Mouse (Mus musculus) liver, embryonic 11.5 days (tissue): Measurements from ENCODE around the gene Kpna3. TPM values are rescaled to one million over a fixed set of nuclear protein-coding genes. Genes with fewer than 3 reads are reported as not detected.

Experiments
- ATAC-seq: fragments of 200-750 bp; cut with Nextera tagmentation; replicated peaks from 2 replicates; pipeline ENCODE4 v1.8.0; 2017; ENCODE audit warnings: moderate number of reproducible peaks, mild to moderate bottlenecking, moderate TSS enrichment, moderate library complexity; ENCODE audit not compliant: low FRiP score
- DNase-seq: peaks from one replicate; pipeline ENCODE4 v3.0.0-alpha.2; 2017; ENCODE audit warnings: low spot score
- H3K27ac ChIP-seq: fragments of 300-500 bp; sonication (generic); 2 replicates; pipeline ENCODE4 v1.5.1; 2014; ENCODE audit warnings: mild to moderate bottlenecking, low read depth, low read length, control low read depth
- H3K27me3 ChIP-seq: fragments of 300-500 bp; sonication (generic); replicated peaks from 2 replicates; pipeline ENCODE4 v1.6.1; 2014; ENCODE audit warnings: low read length, mixed read lengths; ENCODE audit not compliant: control insufficient read depth, insufficient read depth
- H3K36me3 ChIP-seq: fragments of 300-500 bp; sonication (generic); 2 replicates; pipeline ENCODE4 v1.6.1; 2014; ENCODE audit warnings: mild to moderate bottlenecking, low read length, moderate library complexity, mixed read lengths; ENCODE audit not compliant: control insufficient read depth, insufficient read depth
- H3K4me1 ChIP-seq: fragments of 300-500 bp; sonication (generic); replicated peaks from 2 replicates; pipeline ENCODE4 v1.6.1; 2014; ENCODE audit warnings: low read length, mixed read lengths; ENCODE audit not compliant: control insufficient read depth, insufficient read depth
- H3K4me2 ChIP-seq: fragments of 300-500 bp; sonication (generic); 2 replicates; pipeline ENCODE4 v1.6.1; 2014; ENCODE audit warnings: mild to moderate bottlenecking, control low read depth, moderate library complexity
- H3K4me3 ChIP-seq: fragments of 300-500 bp; sonication (generic); 2 replicates; pipeline ENCODE4 v1.5.1; 2014; ENCODE audit warnings: low read depth, low read length, control low read depth
- H3K9ac ChIP-seq: fragments of 300-500 bp; sonication (generic); 2 replicates; pipeline ENCODE4 v1.6.1; 2014; ENCODE audit warnings: low read depth, low read length, control low read depth
- H3K9me3 ChIP-seq: fragments of 300-500 bp; sonication (generic); 2 replicates; pipeline ENCODE4 v1.6.1; 2016; ENCODE audit warnings: low read length, inconsistent platforms, mixed read lengths; ENCODE audit not compliant: control insufficient read depth
- WGBS: fragments of 180-500 bp; shearing (Covaris S2); extraction: QIAGEN DNeasy Blood & Tissue Kit; methylation state at CpG from one replicate; pipeline ENCODE4 v1.1.7; 2014; 5-methylcytosine and 5-hydroxymethylcytosine counted together
- polyA plus RNA-seq: library from polyadenylated mRNA; unstranded; fragments of >200 nt; fragmentation: Nextera tagmentation; extraction: Ambion mirVana; gene quantifications from 2 replicates; pipeline ENCODE4 v1.2.1, GENCODE M21; 2014

Kpna3 gene
- 67.6 and 78.6 TPM in 2 replicates for polyA plus RNA-seq

DNA sequence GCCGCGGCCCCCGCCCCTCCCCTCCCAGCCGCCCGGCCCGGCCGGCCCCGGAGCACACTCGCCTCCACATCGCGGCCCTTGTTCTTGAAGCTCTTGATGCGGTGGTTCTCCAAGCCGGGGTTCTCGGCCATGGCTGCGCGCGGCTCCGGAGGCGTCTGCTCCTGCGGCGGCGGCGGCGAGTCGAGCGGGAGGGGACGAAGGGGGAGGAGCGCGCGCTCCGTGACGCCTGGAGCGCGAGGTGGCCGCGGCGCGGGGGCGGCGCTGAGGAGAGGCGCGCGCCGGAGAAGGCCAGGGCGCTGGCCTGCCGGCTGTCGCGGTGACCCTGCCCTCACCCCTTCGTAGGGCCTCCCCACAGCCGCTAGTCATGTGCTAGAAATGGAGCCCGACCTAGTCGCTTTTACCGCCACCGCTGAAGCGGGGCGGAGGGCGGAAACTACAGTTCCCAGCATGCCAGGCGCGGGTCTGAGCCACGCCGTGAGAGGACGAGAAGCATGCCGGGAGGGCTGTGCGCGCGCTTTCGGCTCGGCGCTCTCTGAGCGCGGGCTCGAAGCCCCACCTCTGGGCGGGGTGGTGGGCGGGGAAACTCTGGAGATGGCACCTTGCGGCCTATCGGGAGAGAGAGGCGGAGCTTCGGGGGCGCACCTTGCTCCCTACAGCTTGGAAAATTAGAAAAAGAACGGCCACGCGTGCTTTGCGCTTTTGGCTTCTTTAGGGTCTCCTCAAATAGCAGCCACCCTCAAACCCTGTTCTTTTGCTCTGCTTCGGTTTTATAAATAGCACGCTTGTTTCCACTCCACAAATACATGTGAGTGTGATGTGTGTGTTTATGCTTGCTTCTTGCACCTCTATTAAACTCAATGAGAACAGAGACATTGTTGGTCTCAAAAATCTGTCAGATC lies at the start of gene Kpna3:
TSS of gene Kpna3 (minus strand) at position 214 of the 899 bp plus-strand sequence.
- DNase-seq (peak; percentile 99), ATAC-seq (peak; percentile 95)
- peak within 1 kb of the TSS; percentile 80 for H3K4me2 ChIP-seq
- H3K36me3 ChIP-seq: no peaks in the 10 kb centered on the region
- peak within 1 kb of the TSS; percentile 95 for H3K4me3 ChIP-seq
- peak within 1 kb of the TSS; percentile 94 for H3K9ac ChIP-seq
- no peaks in the 10 kb centered on the region for H3K9me3 ChIP-seq
- H3K4me1 ChIP-seq: peaks cover 13% of the 10 kb centered on the region
- peak within 1 kb of the TSS; percentile 91 for H3K27ac ChIP-seq
- under 1% methylated on average over 74 of the region's 85 CpGs for WGBS
- H3K27me3 ChIP-seq: no peaks in the 10 kb centered on the region

DNA sequence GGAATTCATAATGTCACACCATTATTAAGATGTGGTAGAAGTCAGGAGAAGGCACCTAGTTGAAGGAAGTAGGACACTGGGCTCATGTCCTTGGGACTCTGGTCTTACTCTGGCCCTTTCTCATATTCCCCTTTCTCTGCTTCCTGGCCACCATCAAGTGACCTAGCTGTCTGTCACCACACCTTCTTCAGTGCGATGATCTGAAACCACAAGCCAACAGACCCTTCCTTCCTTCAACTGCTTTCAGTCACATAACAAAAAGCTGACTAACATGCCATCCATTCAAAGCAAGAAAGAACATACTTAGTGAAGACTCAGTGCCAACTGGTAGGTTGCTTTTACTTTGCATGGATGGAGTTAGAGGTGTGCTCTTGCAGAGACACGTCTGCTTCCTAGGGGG lies 20.7 kb upstream of the Kpna3 start:
- WGBS: 37% methylated on average over 2 of the region's 2 CpGs
- no peaks in the 10 kb centered on the region for H3K27me3 ChIP-seq
- no peak overlapping the region for H3K9ac ChIP-seq
- no peaks in the 10 kb centered on the region for H3K9me3 ChIP-seq
- no peaks in the 10 kb centered on the region for H3K4me1 ChIP-seq
- DNase-seq (no peak), ATAC-seq (no peak)
- no peak overlapping the region for H3K4me3 ChIP-seq
- no peak overlapping the region for H3K27ac ChIP-seq
- no peaks in the 10 kb centered on the region for H3K36me3 ChIP-seq
- no peak overlapping the region for H3K4me2 ChIP-seq

DNA sequence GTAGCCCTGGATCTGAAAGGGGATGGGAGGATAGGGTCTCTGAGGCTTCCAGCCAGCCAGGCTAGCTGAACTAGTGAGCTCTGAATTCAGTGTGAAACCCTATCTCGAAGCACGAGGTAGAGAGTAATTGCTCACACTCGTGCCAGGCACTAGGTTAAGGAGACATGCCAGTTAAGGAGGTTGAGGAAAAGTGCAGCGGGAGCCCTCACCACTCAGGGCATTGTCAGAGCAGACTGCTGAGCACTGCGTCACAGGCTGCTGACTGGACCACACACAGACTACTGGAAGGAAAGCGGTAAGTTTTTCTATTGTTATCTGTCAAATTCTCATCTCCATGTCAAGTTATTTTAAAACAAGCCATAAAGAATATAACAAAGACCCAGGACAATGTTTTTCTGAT lies 17.8 kb upstream of the Kpna3 start:
- DNase-seq: no peak
- no peaks in the 10 kb centered on the region for H3K36me3 ChIP-seq
- no peak overlapping the region for H3K4me3 ChIP-seq
- H3K4me2 ChIP-seq: no peak overlapping the region
- H3K27ac ChIP-seq: no peak overlapping the region
- WGBS: 64% methylated on average over 6 of the region's 6 CpGs
- ATAC-seq: no peak
- H3K27me3 ChIP-seq: no peaks in the 10 kb centered on the region
- H3K4me1 ChIP-seq: no peaks in the 10 kb centered on the region
- H3K9me3 ChIP-seq: no peaks in the 10 kb centered on the region
- no peak overlapping the region for H3K9ac ChIP-seq

DNA sequence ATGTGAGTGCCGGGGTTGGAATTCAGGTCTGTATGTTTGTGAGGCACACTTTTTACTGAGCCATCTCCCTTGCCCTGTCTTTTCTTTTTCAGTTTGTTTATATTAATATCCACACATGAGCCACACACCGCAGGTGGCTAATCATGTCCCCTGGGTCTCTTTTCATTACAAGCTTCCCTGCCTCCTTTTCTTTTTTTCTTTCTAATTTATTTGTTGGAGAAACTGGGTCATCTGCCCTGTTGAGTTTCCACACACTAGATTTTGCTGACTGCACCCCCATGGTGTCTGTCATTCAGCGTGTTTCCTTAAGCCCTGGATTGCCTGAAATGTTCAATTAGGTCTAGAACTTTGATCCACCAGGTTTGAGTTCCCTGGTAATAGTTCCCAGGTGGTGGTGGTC lies 15.9 kb upstream of the Kpna3 start:
- Histone ChIP-seq H3K9ac (no peak overlapping the region), H3K4me3 (no peak overlapping the region), H3K27me3 (no peaks in the 10 kb centered on the region), H3K9me3 (no peaks in the 10 kb centered on the region), H3K27ac (no peak overlapping the region), H3K36me3 (no peaks in the 10 kb centered on the region), H3K4me2 (no peak overlapping the region), H3K4me1 (no peaks in the 10 kb centered on the region)
- no peak for ATAC-seq
- WGBS: 80% methylated on average over 3 of the region's 3 CpGs
- no peak for DNase-seq

DNA sequence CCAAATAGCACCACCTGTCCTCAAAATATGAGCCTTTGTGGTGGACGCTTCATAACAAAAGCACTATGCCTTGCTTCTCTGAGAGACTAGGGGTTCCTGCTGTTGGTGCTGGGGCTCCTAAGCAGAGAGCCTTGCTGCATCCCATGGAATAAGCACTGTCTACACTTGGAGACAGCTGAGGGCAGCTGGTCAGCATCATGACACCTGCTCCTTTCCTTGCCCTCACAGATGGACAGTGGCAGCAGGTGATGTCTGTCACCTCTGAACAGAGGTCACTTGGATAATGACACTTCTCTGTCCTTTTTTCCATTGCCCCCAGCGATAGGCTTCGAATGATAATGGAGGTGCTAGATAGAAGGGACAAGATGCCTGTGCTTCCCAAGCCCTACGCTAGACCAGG lies 13.4 kb upstream of the Kpna3 start:
- no peaks in the 10 kb centered on the region for H3K27me3 ChIP-seq
- H3K4me3 ChIP-seq: no peak overlapping the region
- 73% methylated on average over 4 of the region's 4 CpGs for WGBS
- H3K4me2 ChIP-seq: no peak overlapping the region
- no peak for ATAC-seq
- no peak overlapping the region for H3K27ac ChIP-seq
- no peaks in the 10 kb centered on the region for H3K9me3 ChIP-seq
- no peaks in the 10 kb centered on the region for H3K36me3 ChIP-seq
- no peak for DNase-seq
- no peak overlapping the region for H3K9ac ChIP-seq
- no peaks in the 10 kb centered on the region for H3K4me1 ChIP-seq

DNA sequence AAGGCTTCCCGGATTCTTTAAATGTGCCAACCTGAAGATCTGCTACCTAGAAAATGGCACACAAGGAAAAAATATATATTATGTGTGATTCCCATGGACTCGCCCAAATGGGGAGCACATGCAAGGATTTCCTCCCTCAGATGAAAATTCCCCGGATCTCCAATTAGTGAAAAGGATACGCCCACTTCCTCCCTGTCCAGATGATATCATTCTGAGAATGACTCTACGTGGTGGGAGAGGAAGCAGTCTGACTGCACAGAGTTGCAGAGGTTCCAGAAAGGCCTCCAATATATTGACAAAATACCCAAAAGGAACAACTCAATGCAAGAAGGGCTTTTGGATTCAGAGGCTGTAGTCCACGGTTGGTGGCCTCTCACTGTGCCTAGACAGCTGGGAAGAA lies 12.8 kb upstream of the Kpna3 start:
- H3K36me3 ChIP-seq: no peaks in the 10 kb centered on the region
- no peaks in the 10 kb centered on the region for H3K9me3 ChIP-seq
- no peak for DNase-seq
- H3K9ac ChIP-seq: no peak overlapping the region
- no peaks in the 10 kb centered on the region for H3K4me1 ChIP-seq
- no peak overlapping the region for H3K27ac ChIP-seq
- no peaks in the 10 kb centered on the region for H3K27me3 ChIP-seq
- ATAC-seq: no peak
- H3K4me2 ChIP-seq: no peak overlapping the region
- no peak overlapping the region for H3K4me3 ChIP-seq
- WGBS: 39% methylated on average over 6 of the region's 6 CpGs

DNA sequence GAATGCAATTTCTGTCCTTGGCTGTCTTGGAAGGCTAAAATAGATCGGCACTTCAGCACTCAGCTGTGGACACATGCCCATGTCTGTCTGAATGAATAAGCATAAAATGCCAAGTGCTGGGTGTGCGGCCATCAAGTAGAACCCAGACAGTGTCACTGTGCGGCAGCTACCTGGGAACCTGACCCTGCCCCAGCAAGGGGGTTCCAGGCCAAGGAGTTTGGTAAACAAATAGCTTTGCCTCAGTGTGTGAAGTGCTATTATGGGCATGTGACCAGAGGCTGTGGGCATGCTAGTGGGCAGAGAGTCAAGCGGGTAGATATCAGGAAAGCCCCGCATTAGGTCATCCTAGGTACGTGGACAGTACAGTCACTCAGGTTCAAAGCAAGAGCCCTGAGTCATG lies 8.1 kb upstream of the Kpna3 start:
- DNase-seq: no peak
- no peaks in the 10 kb centered on the region for H3K4me1 ChIP-seq
- H3K9ac ChIP-seq: no peak overlapping the region
- 81% methylated on average over 6 of the region's 6 CpGs for WGBS
- H3K4me3 ChIP-seq: no peak overlapping the region
- H3K36me3 ChIP-seq: no peaks in the 10 kb centered on the region
- no peak overlapping the region for H3K27ac ChIP-seq
- no peaks in the 10 kb centered on the region for H3K9me3 ChIP-seq
- ATAC-seq: no peak
- no peak overlapping the region for H3K4me2 ChIP-seq
- H3K27me3 ChIP-seq: no peaks in the 10 kb centered on the region

DNA sequence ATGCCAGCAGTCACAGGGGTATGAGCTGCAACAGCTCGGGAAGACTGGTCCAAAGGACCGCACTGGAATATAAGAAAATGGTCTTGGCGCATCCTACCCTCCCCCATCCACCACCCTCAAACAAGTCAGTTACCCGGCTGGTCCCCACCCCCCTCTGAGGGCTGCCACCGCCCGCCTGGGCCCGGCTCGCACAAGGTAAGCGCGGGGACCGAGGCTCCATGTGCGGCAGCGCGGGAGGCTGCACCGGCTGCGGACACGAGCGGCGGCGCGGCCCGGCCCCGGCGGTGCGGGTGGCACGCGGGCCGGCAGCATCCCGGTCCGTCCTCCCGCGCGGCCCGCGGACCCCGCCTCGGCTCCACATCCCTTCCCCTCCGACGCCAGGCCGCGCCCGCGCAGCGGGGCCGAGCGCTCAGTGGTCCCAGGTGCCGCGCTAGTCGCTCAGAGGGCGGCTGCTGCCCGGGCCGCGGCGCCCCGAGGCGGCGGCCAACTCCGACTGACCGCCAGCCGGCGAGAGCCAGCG lies 473 bp downstream of the Kpna3 start:
- H3K4me3 ChIP-seq: peak overlapping the region; percentile 95
- peak overlapping the region; percentile 80 for H3K4me2 ChIP-seq
- DNase-seq: no peak
- H3K36me3 ChIP-seq: no peaks in the 10 kb centered on the region
- peak; percentile 57 for ATAC-seq
- H3K9me3 ChIP-seq: no peaks in the 10 kb centered on the region
- peaks cover 13% of the 10 kb centered on the region for H3K4me1 ChIP-seq
- no peaks in the 10 kb centered on the region for H3K27me3 ChIP-seq
- H3K9ac ChIP-seq: peak overlapping the region; percentile 94
- under 1% methylated on average over 58 of the region's 62 CpGs for WGBS
- peak overlapping the region; percentile 91 for H3K27ac ChIP-seq
